Mouse (Mus musculus) heart, adult 9 months (tissue): ENCODE data around the gene Tpte.
"Not testable (repeated sequence)": the region's sequence is repeated elsewhere in the genome, so short reads cannot be mapped to it uniquely, and the experiment has no call there.

ENCODE experiments used
- DNase-seq, 2 experiments: peaks; one replicate each; pipeline ENCODE4 v3.0.0; 2022; ENCODE audit warnings: low spot score in 2 of 2

Tpte gene

DNA sequence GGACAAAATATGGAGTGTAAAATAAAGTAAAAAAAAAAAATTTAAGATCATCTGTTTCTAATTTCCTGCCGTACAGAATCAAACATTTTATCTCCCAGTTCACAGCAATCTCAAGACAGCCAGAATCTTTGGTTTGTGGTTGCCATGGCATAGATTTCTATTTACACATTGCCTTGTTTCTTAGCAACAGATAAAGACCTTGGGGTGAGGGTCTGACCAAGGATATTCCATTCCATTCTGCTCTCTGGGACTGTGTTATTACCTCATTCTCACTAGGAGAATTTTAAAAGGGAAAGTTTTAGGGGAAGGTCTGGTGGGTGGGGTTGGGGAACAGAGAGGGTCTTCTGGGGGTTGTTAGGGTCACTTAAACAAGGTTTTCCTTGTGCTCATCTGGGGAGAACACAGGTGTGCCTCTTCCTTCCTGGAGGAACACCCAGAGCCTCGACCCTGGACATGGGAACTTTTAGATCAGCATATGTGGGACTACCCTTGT, at the start of gene Tpte:
Gene Tpte (plus strand): TSS at position 443 of the 493 bp plus-strand sequence.
- no peak for DNase-seq

DNA sequence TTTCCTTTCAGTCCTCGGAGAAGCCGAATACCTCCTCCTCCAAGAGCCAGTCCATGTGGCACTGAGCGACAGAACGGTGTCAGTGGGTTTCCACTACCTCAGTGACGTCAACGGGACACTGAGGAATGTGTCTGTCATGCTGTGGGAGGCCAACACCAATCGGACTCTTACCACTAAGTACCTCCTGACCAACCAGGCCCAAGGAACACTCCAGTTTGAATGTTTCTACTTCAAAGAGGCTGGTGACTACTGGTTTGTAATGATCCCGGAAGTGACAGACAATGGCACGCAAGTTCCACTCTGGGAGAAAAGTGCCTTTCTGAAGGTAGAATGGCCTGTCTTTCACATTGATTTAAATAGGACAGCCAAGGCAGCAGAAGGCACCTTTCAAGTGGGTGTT, 40.3 kb upstream of the Tpte start:
- no peak for DNase-seq

DNA sequence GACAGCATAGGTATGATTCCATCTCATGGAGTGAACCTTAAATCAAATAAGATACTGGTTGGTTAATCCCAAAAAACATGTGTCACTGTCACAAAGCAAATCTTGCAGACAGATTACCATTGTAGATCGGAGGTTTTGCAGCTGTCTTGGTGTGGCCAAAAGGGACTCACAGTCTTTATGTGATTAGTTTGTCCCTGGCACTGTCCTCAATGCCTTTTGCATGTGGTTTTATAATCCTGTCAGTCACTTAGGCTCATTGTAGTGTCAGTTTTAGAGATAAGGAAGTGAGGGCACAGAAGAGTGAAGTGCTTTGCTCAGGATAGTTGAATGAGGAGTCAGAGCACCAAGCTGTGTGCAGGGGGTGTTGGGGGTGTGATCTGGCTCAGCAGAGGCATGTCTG, 37.6 kb upstream of the Tpte start:
- no peak for DNase-seq

DNA sequence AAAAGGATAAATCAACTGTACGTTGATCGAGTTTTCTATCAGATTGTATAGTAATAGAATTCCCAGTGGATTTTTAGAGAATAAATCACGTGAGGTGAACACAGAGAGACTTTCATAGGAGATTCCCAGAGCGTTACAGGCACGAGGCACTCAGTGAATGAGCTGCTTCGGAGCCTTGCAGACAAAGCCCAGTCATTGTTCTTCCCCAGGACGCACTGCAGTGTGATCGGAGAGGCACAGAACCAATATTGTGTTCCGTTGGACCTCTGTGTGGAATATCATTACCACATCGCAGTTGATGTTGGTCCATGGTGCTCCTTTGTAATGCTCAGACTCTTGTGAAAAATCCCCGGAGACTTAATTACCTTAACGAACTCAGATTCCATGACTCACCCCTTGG, 35.3 kb upstream of the Tpte start:
- DNase-seq: no peak

DNA sequence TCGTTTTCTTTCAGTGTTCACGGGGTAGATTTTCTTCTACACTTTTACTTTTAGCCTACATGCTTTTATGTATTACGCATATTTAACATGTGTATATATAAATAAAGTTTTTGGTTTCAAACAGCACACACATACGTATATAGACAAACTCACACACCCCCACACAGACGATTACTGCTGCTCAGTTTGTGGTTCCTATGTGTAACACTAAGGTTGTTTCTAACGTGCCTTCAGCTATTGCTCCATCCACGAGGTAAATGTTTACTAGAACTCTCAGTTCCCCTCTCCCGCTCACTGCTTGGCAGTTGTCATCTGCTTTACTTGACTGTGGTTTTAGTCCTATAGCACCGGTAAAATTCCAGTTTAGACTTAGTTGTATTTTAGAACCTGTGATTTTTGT, 34.2 kb upstream of the Tpte start:
- no peak for DNase-seq

DNA sequence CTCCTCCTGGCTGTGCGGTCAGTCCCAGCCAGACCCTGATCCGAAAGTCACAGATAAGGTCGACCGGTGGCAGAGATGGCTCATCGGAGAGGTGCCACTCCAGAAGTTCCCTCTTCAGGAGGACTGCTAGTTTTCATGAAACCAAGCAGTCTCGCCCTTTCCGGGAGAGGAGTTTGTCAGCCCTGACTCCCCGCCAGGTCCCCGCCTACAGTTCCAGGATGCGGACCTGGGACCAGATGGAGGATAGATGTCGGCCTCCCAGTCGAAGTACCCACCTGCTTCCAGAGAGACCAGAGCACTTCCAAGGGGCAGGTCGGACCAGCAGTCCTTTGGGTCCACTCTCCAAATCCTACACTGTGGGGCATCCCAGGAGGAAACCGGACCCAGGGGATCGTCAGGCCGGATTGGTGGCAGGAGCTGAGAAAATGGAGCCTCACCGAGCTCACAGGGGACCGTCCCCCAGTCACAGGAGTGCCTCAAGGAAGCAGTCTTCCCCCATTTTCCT, 24.2 kb upstream of the Tpte start:
- DNase-seq: peak in 1 of 2 experiments; percentile 27

DNA sequence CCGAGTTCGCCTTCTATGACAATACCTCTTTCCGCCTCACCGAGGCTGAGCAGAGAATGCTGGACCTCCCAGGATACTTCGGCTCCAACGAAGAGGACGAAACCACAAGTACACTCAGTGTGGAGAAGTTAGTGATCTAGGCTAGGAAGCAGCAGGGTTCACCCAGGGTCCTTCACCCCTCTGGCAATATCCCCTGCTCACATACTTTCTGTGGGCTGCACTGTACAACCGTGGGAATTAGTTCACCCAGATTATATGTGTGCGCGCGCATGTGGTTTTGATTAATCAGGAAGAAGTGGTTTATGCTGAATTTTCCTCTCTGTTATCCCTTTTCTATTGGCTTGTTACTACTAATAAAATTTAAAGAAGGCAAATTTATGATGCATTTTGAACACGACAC, 23.7 kb upstream of the Tpte start:
- DNase-seq: no peak

DNA sequence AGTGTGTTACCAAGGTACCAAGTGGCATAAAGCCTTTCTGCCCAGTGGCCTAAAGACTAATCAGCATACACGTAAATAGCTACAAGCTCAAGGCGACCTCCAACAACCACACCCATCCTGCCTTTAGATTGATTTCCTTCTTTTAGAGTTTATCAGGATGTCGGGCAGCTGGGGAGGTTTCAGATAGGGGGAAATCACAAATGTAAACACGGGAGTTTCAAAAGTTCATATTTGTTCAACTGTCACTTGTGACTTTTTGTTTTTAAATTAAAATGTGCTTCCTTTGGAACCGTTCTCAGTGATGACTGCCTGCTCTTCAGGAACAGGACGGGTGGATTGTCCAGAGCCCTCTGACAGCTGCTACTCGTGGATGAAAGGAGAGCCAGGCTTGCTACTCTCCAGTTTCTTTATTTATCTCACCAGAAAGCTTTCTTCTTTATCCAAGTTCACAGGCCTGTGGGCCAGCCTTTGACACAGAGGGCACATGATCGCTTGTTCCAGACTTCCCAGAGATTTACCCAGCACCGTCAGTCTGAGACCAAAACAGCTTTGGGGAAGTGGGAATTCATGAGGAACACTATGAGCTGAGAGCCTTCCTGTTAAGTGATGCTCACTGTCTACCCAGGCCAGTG, 23.0 kb upstream of the Tpte start:
- DNase-seq: peak; percentile 28 to 34

DNA sequence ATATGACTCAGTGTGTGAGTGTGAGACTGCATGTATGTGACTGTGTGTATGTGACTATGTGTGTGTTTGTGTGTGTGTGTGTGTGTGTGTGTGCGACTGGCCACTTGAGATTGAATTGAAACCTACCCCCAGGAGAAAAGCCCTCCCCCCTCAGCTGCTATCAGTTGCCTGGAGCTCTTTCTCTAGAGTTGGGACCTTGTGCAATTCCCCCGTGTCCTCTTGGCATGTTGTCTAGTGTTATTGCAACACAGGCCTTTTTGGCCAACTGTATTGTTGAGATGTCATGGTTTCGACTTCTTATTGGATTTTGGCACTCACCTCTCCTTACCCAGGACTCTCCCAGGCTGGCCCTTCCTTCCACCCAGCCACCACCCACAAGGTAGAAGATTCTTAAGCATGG, 21.0 kb upstream of the Tpte start:
- peak; percentile 29 to 41 for DNase-seq

DNA sequence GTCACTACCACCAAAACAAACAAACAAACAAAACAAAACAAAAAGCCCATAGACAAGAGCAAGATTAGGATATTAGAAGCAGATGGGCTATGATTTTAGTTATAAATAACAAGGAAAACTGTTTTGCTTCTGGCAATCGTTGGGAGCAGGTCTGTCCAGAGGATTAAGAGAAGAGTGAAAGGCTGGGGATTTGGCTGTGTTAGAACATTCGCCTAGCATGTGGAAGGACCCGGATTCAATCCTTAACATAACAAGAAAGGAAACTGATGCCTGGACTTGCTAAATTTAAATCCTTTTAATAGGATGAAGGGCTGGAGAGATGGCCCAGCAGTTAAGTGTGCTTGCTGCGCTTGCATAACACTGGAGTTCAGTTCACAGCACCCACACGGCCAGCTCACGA, 18.9 kb upstream of the Tpte start:
- DNase-seq: no peak

DNA sequence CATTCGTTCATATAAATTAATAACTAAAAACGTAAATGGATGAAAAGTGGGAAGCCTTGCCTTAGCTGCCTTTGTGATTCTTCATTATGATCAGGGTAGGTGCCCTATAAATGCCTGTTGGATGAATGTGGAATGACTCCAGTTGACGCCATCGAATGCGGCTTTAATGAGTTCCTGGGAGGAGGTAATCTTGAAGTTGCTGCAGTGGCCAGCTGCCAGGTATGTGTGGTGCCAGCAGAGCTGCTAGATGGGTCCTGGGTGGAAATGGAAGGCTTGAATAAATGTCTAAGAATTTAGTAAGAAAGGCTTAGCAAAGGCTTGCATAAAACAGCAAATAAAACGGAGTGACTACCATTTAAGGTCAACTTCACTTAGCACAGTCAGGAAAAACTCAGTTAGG, 18.5 kb upstream of the Tpte start:
- DNase-seq: no peak

DNA sequence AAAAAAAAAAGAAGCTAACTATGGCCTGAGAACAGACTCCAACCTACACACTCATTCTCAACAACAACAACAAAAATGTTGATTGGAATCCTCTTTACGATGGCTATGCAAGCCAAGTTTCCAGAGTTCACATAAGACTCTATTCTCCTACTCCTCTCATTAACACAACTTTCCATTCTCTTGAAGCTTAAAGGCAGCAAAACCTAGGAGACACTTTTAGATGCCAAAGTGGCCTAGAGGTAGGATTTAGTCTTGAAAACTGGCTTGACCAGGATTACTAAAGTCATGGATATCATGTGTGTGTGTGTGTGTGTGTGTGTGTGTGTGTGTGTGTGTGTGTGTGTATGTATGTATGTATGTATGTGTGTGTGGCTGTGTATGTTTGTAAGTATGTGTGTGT, 18.0 kb upstream of the Tpte start:
- DNase-seq: no peak

DNA sequence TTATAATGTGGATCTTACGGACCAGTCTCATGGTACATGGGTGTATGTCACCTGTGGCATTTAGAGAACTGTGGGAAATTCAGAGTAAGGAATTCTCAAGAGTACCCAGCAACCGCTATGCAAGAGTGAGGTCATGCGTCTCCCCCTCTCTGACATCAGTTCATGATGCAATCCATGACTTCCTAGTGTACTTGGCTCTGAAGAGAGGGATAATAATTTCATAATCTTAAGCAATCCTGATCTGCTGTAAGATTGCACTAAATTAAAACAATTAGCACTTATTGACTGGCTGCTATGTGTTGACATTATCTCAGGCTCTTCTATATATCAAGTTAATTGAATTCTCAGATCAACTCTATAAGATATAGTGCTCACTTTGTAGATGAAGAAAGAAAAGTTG, 16.4 kb upstream of the Tpte start:
- no peak for DNase-seq

DNA sequence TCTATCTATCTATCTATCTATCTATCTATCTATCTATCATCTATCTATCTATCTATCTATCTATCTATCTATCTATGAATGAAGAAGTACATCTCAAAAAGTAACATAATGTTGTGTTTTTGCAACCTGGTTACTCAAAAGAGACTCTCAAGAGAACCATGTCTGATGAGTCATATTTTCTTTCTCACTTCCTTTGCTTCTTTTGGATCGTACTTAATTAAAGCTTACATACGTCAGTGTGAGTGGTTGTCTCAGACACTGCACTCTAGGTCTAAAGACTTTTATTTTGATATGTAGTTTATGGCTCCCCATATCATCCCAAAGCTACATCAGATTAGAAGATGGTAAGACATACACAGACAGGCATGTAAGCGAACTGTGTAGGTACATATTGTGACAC, 10.1 kb upstream of the Tpte start:
- DNase-seq: no peak

DNA sequence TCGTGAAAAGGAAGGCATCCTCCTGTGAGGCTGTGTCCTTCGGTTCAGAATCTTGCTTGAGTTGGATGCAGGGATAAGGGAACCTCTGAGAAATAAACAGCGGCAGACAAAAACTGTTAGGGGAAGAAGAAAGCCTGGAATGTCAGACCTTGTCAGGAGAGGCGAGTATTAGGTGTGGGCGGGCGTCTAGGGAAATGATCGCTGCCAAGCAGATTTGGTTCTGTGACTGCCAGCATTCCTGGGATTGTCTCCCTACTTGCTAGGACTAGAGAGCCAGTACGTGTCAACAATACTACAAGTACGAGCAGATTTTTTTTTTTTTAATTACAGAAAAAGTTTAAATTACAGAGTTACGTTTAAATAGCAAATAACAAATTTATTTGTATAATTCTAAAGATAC, 8.6 kb upstream of the Tpte start:
- no peak for DNase-seq

DNA sequence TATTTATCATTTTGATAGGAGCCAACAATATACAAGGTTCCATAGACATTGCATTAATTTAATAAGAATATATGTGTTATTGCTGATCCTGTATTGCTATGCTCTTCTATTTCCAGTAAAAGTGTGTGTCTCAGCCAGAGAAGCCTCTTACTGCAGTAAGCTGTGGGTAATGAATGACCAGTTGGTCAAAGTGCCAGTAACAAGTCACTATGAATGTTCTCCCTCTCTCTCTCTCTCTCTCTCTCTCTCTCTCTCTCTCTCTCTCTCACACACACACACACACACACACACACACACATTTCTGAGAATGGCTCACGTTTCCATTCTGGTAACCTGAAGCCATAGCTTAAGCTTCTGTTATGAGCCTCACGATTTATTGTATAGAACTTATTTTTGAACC, 19.1 kb downstream of the Tpte start:
- DNase-seq: no peak

DNA sequence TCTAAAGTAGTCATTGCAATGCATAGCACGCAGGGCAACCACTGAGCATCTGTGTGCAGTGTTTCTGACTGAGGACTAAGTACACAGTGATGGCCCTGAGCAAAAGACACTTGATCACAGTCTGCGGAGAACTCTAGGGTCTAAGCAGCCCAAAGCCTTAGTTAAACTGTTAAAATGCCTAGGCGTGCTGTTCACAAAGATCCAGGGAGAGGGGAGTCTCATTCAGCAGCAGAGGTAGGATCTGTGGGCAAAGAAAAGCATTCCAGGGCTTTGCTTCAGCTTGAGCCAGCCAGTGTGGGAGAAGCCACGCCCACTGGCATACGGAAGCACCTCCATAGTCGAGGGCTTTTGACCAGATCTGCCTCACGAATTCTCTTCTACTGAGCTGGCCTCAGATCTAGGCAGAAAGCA, 19.7 kb downstream of the Tpte start:
- no peak for DNase-seq

DNA sequence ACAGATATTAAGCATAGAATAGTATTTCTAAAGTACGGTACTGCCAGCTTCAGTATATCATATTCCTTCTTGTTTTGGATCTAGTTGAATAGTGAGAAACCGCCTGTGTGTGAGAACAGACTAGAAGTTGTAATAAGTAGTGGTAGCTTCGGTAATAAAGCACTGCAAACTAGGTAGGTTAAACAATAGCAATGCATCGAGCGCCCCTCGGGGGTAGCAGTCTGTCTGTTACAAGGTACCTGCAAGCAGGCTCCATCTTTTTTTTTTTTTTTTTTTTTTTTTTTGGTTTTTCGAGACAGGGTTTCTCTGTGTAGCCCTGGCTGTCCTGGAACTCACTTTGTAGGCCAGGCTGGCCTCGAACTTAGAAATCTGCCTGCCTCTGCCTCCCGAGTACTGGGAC, 20.8 kb downstream of the Tpte start:
- DNase-seq: not testable (repeated sequence)

DNA sequence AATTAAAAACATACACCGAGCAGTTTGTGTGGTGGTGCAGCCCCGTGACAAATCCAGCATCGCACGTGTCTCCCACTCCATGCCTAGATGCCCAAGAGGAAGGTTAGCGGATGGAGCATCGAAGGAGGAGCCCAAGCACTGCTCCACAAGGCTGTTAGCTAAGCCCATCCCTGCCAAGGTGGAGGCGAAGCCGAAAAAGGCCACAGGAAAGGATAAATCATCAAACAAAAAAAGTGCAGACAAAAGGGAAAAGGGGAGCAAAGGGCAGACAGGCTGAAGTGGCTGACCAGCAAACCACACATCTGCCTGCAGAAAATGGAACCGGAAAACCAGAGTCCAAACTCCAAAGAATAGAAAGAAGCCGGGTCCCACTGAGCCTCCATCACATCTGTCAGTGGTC, 23.8 kb downstream of the Tpte start:
- DNase-seq: no peak

DNA sequence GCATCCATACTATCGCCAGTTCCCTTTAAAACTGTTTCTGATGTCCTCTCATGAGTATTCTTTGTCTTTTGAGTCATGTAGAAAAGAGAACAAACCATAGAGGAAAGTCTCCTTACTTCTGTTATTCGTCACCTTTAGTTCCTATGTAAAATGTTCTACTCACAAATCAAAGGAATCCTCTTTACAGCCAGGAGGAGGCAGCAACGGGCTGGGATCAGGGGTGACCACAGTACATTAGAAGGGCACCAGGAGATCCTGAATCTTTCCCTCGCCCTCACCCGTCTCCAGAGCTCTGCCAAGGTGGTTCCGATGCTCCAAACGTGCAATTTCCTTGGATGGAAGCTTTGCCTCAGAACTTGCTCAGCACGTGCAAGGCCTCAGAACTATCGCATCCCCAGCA, 28.2 kb downstream of the Tpte start:
- no peak for DNase-seq

DNA sequence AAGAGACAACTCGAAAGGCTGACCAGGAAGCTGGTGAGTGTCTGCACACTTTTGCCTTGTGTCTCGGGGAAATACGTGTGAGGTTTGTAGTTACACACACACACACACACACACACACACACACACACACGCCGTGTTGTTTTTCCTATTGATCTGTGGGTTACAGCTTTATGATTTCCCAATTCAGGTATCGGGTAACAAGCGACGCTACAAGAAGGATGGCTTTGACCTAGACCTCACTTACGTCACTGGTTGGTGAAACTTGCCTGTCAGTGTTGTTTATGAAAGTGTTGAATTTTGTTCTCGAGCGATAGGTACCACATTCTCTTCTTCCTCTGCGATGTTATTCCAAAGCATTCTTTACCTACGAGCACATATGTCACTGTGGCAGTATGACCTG, 52.2 kb downstream of the Tpte start:
- DNase-seq: no peak

DNA sequence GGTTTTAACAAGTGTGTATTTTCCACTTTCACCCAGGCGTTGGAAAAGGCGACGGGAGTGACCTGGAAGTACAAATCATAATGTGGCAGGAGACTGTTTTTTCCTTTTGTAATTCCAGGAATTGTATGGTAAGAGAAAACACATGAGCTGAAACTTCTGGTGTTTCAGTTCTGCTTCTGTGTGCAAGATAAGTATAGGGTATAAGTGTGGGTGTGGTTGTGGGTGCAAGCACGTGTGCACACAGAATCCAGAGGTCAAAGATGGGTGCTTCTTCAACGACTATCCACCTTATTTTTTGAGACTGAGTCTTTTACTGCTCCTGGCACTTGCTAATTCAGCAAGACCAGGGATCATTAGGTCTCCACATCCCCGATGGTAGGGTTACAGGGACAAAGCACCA, 76.1 kb downstream of the Tpte start:
- DNase-seq: no peak

DNA sequence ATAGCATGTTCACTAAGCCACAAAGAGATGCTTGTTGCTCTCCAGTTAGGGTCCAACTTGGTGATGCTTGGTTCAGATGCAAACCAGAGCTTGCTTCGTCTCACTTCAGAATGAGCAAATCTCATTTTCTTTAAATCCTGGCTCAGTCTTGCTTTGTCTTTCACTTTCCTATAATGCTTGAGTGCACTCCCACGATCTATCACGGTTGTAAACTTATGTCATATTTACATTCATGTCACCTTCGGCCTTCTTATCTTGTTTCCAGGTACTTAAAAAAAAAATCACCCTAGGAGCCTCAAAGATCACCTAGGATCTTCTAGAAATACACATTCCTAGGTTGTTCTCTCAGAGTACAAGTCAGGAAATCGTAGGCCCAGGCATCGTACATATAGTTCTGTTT, 76.6 kb downstream of the Tpte start:
- DNase-seq: no peak

DNA sequence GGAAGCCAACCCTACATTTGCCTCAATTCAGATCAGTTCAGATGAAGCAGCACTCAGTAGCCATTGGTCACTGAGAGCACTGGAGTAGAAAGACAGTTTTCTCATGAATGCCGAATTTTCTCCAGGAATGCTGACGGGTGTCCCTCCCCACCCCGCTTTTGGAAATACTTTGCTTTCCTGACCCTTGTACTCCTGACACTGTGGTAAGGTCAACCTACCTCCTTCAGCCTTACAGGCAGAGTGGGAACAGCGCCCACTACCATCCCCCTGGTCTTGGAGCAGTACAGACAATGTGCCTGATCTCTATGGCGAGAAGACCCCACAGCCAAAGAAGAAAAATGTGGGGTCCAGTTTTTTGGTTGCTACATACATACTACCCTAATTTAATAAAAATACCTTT, 93.1 kb downstream of the Tpte start:
- no peak for DNase-seq
